Mouse (Mus musculus): ENCODE measurements around the gene Gm7137.

- TF ChIP-seq POLR2A (IDR thresholded peaks at IDR 0.05; ENCODE audit: insufficient read depth, low read length) (no peak), EP300 (IDR thresholded peaks at IDR 0.05; ENCODE audit: insufficient read depth, low read depth, low read length) (no peak), CTCF (IDR thresholded peaks at IDR 0.05; ENCODE audit: low read depth, low read length) (no peak)
Observed at GRCm38 (mm10) chr10:77794976-77795375, 7.0 kb upstream of the Gm7137 start, which contains the start of gene Gm9639.
